Mouse (Mus musculus): ENCODE measurements around the gene Arhgap19.

DNA sequence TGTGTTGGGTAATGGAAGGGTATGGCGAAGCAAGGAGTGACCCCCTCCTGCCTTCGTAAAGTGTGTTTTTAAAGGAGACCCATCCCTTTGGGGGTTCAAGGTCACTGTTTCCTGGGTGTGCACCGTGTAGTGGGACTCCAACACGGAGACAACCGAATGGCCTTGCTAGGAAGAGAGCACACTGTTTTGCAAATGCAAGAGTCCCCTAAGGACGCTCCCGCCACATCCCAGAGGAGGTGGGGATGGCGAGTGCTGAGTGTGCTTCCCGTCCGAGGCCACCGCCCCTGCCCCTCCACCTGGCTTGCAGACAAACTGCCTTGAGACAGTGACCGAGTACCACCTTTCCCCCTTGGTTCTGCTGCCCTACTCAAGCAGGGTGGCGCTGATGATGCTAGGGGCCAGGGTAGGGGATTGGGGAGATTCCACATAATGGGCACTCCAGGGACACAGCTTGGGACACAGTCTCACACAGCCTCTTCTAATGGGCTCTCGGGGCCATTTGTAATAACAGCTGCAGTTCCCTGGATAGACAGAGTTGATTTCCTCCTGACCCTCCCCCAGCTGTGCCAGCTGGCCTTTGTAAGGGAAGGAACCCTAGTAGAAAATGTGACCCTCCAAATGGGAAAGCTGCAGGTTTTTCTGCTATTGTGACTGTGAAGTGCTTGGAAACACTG lies 30.0 kb upstream of the Arhgap19 start:
- TF ChIP-seq CTCF (IDR thresholded peaks at IDR 0.05; ENCODE audit: extremely low read depth, insufficient read depth, insufficient read length, insufficient replicate concordance) = no peak
- TF ChIP-seq POLR2A (IDR thresholded peaks at IDR 0.05; ENCODE audit: low read depth, low read length) = no peak

Measured in spleen, adult 2 months (tissue).